Mouse (Mus musculus): ENCODE measurements around the gene Mat2b. TPM values are rescaled to one million over a fixed set of nuclear protein-coding genes. Genes with fewer than 3 reads are reported as not detected.
"Not testable (repeated sequence)": the region's sequence is repeated elsewhere in the genome, so short reads cannot be mapped to it uniquely, and the experiment has no call there.

The Mat2b gene
- polyA plus RNA-seq, 1 experiment: 175 TPM

- Histone ChIP-seq H3K4me1 (ENCODE audit: control insufficient read depth, insufficient read depth, low read length) (no peaks in the 10 kb centered on the region; the same call in 1 of the 2 replicates), H3K27ac (ENCODE audit: insufficient read depth, low read length) (no peak overlapping the region), H3K4me3 (ENCODE audit: insufficient read depth, low read length) (no peak overlapping the region)
- TF ChIP-seq CTCF (IDR thresholded peaks at IDR 0.05; ENCODE audit: extremely low read depth, insufficient read depth, low read length) (no peak), POLR2A (IDR thresholded peaks at IDR 0.05; ENCODE audit: extremely low read depth, insufficient read depth, low read length) (no peak)
Measured at GRCm38 (mm10) chr11:40713858-40714257, 18.9 kb upstream of the Mat2b start.

- H3K4me3 ChIP-seq (ENCODE audit: insufficient read depth, low read length); H3K4me1 ChIP-seq (ENCODE audit: control insufficient read depth, insufficient read depth, low read length): not testable (repeated sequence)
Measured at GRCm38 (mm10) chr11:40709899-40710298, 14.9 kb upstream of the Mat2b start.

GRCm38 (mm10) chr11:40694311-40695087 is 504 bp downstream of the Mat2b start:
- Histone ChIP-seq H3K4me1 (ENCODE audit: control insufficient read depth, insufficient read depth, low read length) (peaks cover 5% of the 10 kb centered on the region; the same call in 1 of the 2 replicates), H3K27ac (ENCODE audit: insufficient read depth, low read length) (peak overlapping the region; percentile 88), H3K4me3 (ENCODE audit: insufficient read depth, low read length) (peak overlapping the region; percentile 80)
- TF ChIP-seq POLR2A (IDR thresholded peaks at IDR 0.05; ENCODE audit: extremely low read depth, insufficient read depth, low read length) (0 out of 2 replicates have a peak, but pooled peaks have one; percentile 36), CTCF (IDR thresholded peaks at IDR 0.05; ENCODE audit: extremely low read depth, insufficient read depth, low read length) (no peak)

More at GRCm38 (mm10) chr11:40709899-40710298, 14.9 kb upstream of the Mat2b start:
- H3K27ac ChIP-seq (ENCODE audit: insufficient read depth, low read length): not testable (repeated sequence)

- Histone ChIP-seq H3K27ac (ENCODE audit: insufficient read depth, low read length) (peak overlapping the region; percentile 91; the same call in 1 of the 2 replicates), H3K4me3 (ENCODE audit: insufficient read depth, low read length) (peak overlapping the region; percentile 79)
- no peak for TF ChIP-seq POLR2A (IDR thresholded peaks at IDR 0.05; ENCODE audit: extremely low read depth, insufficient read depth, low read length)
- no peak for TF ChIP-seq CTCF (IDR thresholded peaks at IDR 0.05; ENCODE audit: extremely low read depth, insufficient read depth, low read length)
Measured at GRCm38 (mm10) chr11:40693366-40693951, 1.5 kb downstream of the Mat2b start.

GRCm38 (mm10) chr11:40692511-40693365 is 2.3 kb downstream of the Mat2b start:
- H3K27ac ChIP-seq (ENCODE audit: insufficient read depth, low read length): peak overlapping the region; percentile 95

More at GRCm38 (mm10) chr11:40693366-40693951, 1.5 kb downstream of the Mat2b start:
- peaks cover 5% of the 10 kb centered on the region; the same call in 1 of the 2 replicates for H3K4me1 ChIP-seq (ENCODE audit: control insufficient read depth, insufficient read depth, low read length)

GRCm38 (mm10) chr11:40692101-40692509 is 2.9 kb downstream of the Mat2b start:
- H3K27ac ChIP-seq (ENCODE audit: insufficient read depth, low read length): peak overlapping the region; percentile 95
- TF ChIP-seq CTCF (IDR thresholded peaks at IDR 0.05; ENCODE audit: extremely low read depth, insufficient read depth, low read length) (no peak), POLR2A (IDR thresholded peaks at IDR 0.05; ENCODE audit: extremely low read depth, insufficient read depth, low read length) (no peak)
- H3K4me1 ChIP-seq (ENCODE audit: control insufficient read depth, insufficient read depth, low read length): peaks cover 7% of the 10 kb centered on the region; the same call in 1 of the 2 replicates
- peak overlapping the region; percentile 79 for H3K4me3 ChIP-seq (ENCODE audit: insufficient read depth, low read length)

More at GRCm38 (mm10) chr11:40692511-40693365, 2.3 kb downstream of the Mat2b start:
- Histone ChIP-seq H3K4me3 (ENCODE audit: insufficient read depth, low read length) (peak overlapping the region; percentile 79), H3K4me1 (ENCODE audit: control insufficient read depth, insufficient read depth, low read length) (peaks cover 5% of the 10 kb centered on the region; the same call in 1 of the 2 replicates)
- TF ChIP-seq CTCF (IDR thresholded peaks at IDR 0.05; ENCODE audit: extremely low read depth, insufficient read depth, low read length) (no peak), POLR2A (IDR thresholded peaks at IDR 0.05; ENCODE audit: extremely low read depth, insufficient read depth, low read length) (peak; percentile 82)

GRCm38 (mm10) chr11:40690444-40691127 is 4.4 kb downstream of the Mat2b start:
- peaks cover 7% of the 10 kb centered on the region; the same call in 1 of the 2 replicates for H3K4me1 ChIP-seq (ENCODE audit: control insufficient read depth, insufficient read depth, low read length)
- no peak overlapping the region for H3K27ac ChIP-seq (ENCODE audit: insufficient read depth, low read length)
- no peak for TF ChIP-seq POLR2A (IDR thresholded peaks at IDR 0.05; ENCODE audit: extremely low read depth, insufficient read depth, low read length)
- no peak for TF ChIP-seq CTCF (IDR thresholded peaks at IDR 0.05; ENCODE audit: extremely low read depth, insufficient read depth, low read length)
- H3K4me3 ChIP-seq (ENCODE audit: insufficient read depth, low read length): peak overlapping the region; percentile 79

- no peak for TF ChIP-seq POLR2A (IDR thresholded peaks at IDR 0.05; ENCODE audit: extremely low read depth, insufficient read depth, low read length)
- TF ChIP-seq CTCF (IDR thresholded peaks at IDR 0.05; ENCODE audit: extremely low read depth, insufficient read depth, low read length): no peak
- H3K4me3 ChIP-seq (ENCODE audit: insufficient read depth, low read length): no peak overlapping the region
- H3K4me1 ChIP-seq (ENCODE audit: control insufficient read depth, insufficient read depth, low read length): peaks cover 2% of the 10 kb centered on the region; the same call in 1 of the 2 replicates
- no peak overlapping the region for H3K27ac ChIP-seq (ENCODE audit: insufficient read depth, low read length)
Measured at GRCm38 (mm10) chr11:40683295-40683694, 11.7 kb downstream of the Mat2b start.

Measured in cortical plate, adult 2 months (tissue).